ENCODE assay signal across 12 mouse cellular contexts in genomic region chr2:94435481-94435880, GRCm38 (mm10). TPM values are rescaled to one million over a fixed set of nuclear protein-coding genes. Genes with fewer than 3 reads are reported as not detected.
DNase-seq lines count a peak whose midpoint lies in the region; ATAC-seq and TF ChIP-seq lines count a peak whose summit lies in the region.
"Had no signal": no experiment of that assay in that cellular context is flagged by ENCODE, and none has a peak within 500 bp of the region (broad histone marks: within the 10 kb centered on the region; RNA-seq: fewer than 3 reads in every experiment).

No protein-coding gene starts in this region.

- H3K27me3 ChIP-seq in erythroblast, embryonic 14.5 days (ENCODE audit: control insufficient read depth) = no peaks in the 10 kb centered on the region
- no peaks in the 10 kb centered on the region for H3K27me3 ChIP-seq in liver, embryonic 14.5 days (ENCODE audit: control insufficient read depth, insufficient read depth, low read length)
- H3K27me3 ChIP-seq: heart, embryonic 15.5 days had no signal

- DNase-seq in left cerebral cortex, postnatal 4 days = peak; percentile 17
- no peak for DNase-seq in left cerebral cortex, postnatal 36 days (ENCODE audit: low spot score in 2 of 2)
- peak; percentile 64 for DNase-seq in cerebellum, adult 9-10 months
- no peak for DNase-seq in liver, embryonic 14.5 days (ENCODE audit: low read depth in 3 of 3, low spot score in 3 of 3)
- no peak for DNase-seq in B cell, adult 2 months
- DNase-seq in embryo, embryonic 10.5 days (ENCODE audit: low spot score) = no peak
- DNase-seq: kidney, adult 8-10 months; lung, adult 2 months; right cerebral cortex, postnatal 4 days had no signal

- no peak for TF ChIP-seq CTCF in liver, embryonic 14.5 days (IDR thresholded peaks at IDR 0.05; ENCODE audit: low read depth)

- no peaks in the 10 kb centered on the region for H3K9me3 ChIP-seq in erythroblast, embryonic 14.5 days (ENCODE audit: control insufficient read depth, low read length)
- no peaks in the 10 kb centered on the region for H3K9me3 ChIP-seq in liver, embryonic 14.5 days (ENCODE audit: control insufficient read depth, low read length)
- H3K9me3 ChIP-seq: heart, embryonic 15.5 days had no signal

- TF ChIP-seq EP300 in liver, embryonic 14.5 days (IDR thresholded peaks at IDR 0.05; ENCODE audit: low read depth) = no peak

- ATAC-seq in erythroblast, adult 5-6 weeks (replicated peaks; ENCODE audit: low FRiP score, poor library complexity, severe bottlenecking) = no peak
- ATAC-seq in liver, embryonic 14.5 days (ENCODE audit: insufficient read depth) = no peak

- H3K4me1 ChIP-seq in erythroblast, embryonic 14.5 days (ENCODE audit: control insufficient read depth) = peaks cover 55% of the 10 kb centered on the region
- peaks cover 25 to 32% of the 10 kb centered on the region in 2 experiments for H3K4me1 ChIP-seq in liver, embryonic 14.5 days (replicated peaks; ENCODE audit: control insufficient read depth in 2 of 2, insufficient read depth in 2 of 2, low read length in 1 of 2)

- WGBS in liver, embryonic 14.5 days (ENCODE audit: insufficient replicate concordance) = 78% methylated on average over 7 of the region's 7 CpGs

- no peak overlapping the region; the same call in 1 of the 2 replicates for H3K9ac ChIP-seq in liver, embryonic 14.5 days (replicated peaks)

- H3K4me3 ChIP-seq in erythroblast, embryonic 14.5 days (replicated peaks) = peak overlapping the region; percentile 95
- H3K4me3 ChIP-seq in liver, embryonic 14.5 days (ENCODE audit: insufficient read depth in 1 of 2, low read depth in 2 of 2, low read length in 2 of 2) = peak overlapping the region in 1 of 2 experiments; percentile 100; a peak in 2 of 4 replicates

- intact Hi-C loops in left cerebral cortex, postnatal 4 days (cut with DNase I) = no loop called here
- intact Hi-C loops in left cerebral cortex, postnatal 36 days (cut with DNase I) = no loop called here

- H3K4me2 ChIP-seq in liver, embryonic 14.5 days (ENCODE audit: low read depth) = peak overlapping the region; percentile 84

- peaks cover 23% of the 10 kb centered on the region for H3K36me3 ChIP-seq in erythroblast, embryonic 14.5 days (ENCODE audit: control insufficient read depth)
- peaks cover 2% of the 10 kb centered on the region; the same call in 1 of the 2 replicates for H3K36me3 ChIP-seq in liver, embryonic 14.5 days (replicated peaks; ENCODE audit: control insufficient read depth, insufficient read depth, low read depth)
- H3K36me3 ChIP-seq: heart, embryonic 15.5 days had no signal

- no peak overlapping the region; the same call in 1 of the 2 replicates for H3K27ac ChIP-seq in liver, embryonic 14.5 days
- H3K27ac ChIP-seq: heart, embryonic 15.5 days had no signal

RNA-seq across cellular contexts. Expression of gene Api5, which starts 2.5 kb away (rescaled TPM):
- 2.4 and 3.0 TPM in 2 replicates for polyA plus RNA-seq in erythroblast, embryonic 14.5 days (2012)
- 44.6 and 45.1 TPM in 2 replicates for total RNA-seq in erythroblast, adult 5-6 weeks (2015; ENCODE audit: low replicate concordance)
- total RNA-seq in erythroblast, adult 5-6 weeks (2017; ENCODE audit: low replicate concordance) = 35.4 and 44.0 TPM in 2 replicates
- 10 to 100 TPM; 49.0 to 53.1 TPM for total RNA-seq in left cerebral cortex, postnatal 4 days (2021)
- 10 to 100 TPM; 56.9 to 58.9 TPM for total RNA-seq in left cerebral cortex, postnatal 36 days (2021)
- polyA plus RNA-seq in liver, embryonic 14.5 days (2012; rRNA removed) = 18.7 and 29.1 TPM in 2 replicates
- polyA plus RNA-seq in liver, embryonic 14.5 days (2014; fragmentation: Nextera tagmentation; extraction: Ambion mirVana) = 89.2 and 94.8 TPM in 2 replicates

RNA-seq across cellular contexts. Expression of gene Ttc17, which starts 29.0 kb away (rescaled TPM):
- polyA plus RNA-seq in erythroblast, embryonic 14.5 days (2012) = 0.14 and 0.51 TPM in 2 replicates
- 3.5 and 11.5 TPM in 2 replicates for total RNA-seq in erythroblast, adult 5-6 weeks (2015; ENCODE audit: low replicate concordance)
- total RNA-seq in erythroblast, adult 5-6 weeks (2017; ENCODE audit: low replicate concordance) = 12.4 and 13.5 TPM in 2 replicates
- 10 to 100 TPM; 34.2 to 35.1 TPM for total RNA-seq in left cerebral cortex, postnatal 4 days (2021)
- 10 to 100 TPM; 30.3 to 37.4 TPM for total RNA-seq in left cerebral cortex, postnatal 36 days (2021)
- 3.5 and 3.6 TPM in 2 replicates for polyA plus RNA-seq in liver, embryonic 14.5 days (2012; rRNA removed)
- 5.1 and 5.4 TPM in 2 replicates for polyA plus RNA-seq in liver, embryonic 14.5 days (2014; fragmentation: Nextera tagmentation; extraction: Ambion mirVana)

Comparison
In these comparisons a context has a peak if more than half of its experiments do, and no peak if none do; other contexts are left out.
1. DNase-seq: peak in left cerebral cortex, postnatal 4 days (single experiment) and cerebellum, adult 9-10 months (single experiment); none in left cerebral cortex, postnatal 36 days (0 of 2), liver, embryonic 14.5 days (0 of 3), B cell, adult 2 months (0 of 2) and embryo, embryonic 10.5 days (single experiment).